Comparison of ENCODE assay signal across 9 mouse cellular contexts in the genomic region with DNA sequence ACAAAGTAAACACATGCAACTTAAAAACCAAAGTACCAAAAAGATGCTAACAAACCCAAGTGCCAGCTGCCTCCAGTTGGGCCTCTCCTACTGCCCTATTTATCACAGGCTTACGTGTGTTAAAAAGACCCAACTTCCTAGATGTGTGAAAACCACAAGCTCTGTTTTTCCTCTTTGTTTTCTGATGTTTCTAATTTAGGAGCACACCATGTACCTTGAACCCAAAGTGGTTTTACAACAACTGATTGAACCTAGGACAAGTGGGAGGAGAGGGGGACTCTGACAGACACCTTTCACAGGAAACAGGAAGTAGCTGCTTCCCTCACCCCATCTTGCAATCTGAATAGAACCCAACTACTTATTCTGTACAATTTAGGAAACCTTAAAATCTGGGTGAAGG. TPM values are rescaled to one million over a fixed set of nuclear protein-coding genes. Genes with fewer than 3 reads are reported as not detected.
DNase-seq lines count a peak whose midpoint lies in the region; ATAC-seq and TF ChIP-seq lines count a peak whose summit lies in the region.
"Had no signal": no experiment of that assay in that cellular context is flagged by ENCODE, and none has a peak within 500 bp of the region (broad histone marks: within the 10 kb centered on the region; RNA-seq: fewer than 3 reads in every experiment).

No protein-coding gene starts in this region.

- H3K9me3 ChIP-seq in MEL (replicated peaks; ENCODE audit: insufficient read depth, low read length), result no peaks in the 10 kb centered on the region
- no peaks in the 10 kb centered on the region for H3K9me3 ChIP-seq in hindbrain, embryonic 13.5 days
- no peaks in the 10 kb centered on the region for H3K9me3 ChIP-seq in stomach, embryonic 14.5 days (ENCODE audit: control insufficient read depth, low read depth, low read length)
- H3K9me3 ChIP-seq: embryonic facial prominence, embryonic 15.5 days; midbrain, embryonic 15.5 days had no signal

- H3K4me2 ChIP-seq in hindbrain, embryonic 13.5 days, result no peak overlapping the region
- no peak overlapping the region for H3K4me2 ChIP-seq in stomach, embryonic 14.5 days (replicated peaks; ENCODE audit: low read depth, low read length)
- H3K4me2 ChIP-seq: embryonic facial prominence, embryonic 15.5 days; midbrain, embryonic 15.5 days had no signal

- no peak for TF ChIP-seq POLR2A in MEL (IDR thresholded peaks at IDR 0.05; ENCODE audit: control insufficient read depth in 1 of 2, insufficient read depth in 1 of 2, low read depth in 1 of 2, low read length in 2 of 2, poor library complexity in 1 of 2)

- peaks cover 10 to 20% of the 10 kb centered on the region in 2 experiments for H3K4me1 ChIP-seq in MEL (ENCODE audit: control insufficient read depth in 1 of 2, insufficient read depth in 2 of 2, low read length in 2 of 2)
- H3K4me1 ChIP-seq in hindbrain, embryonic 13.5 days (replicated peaks), result peaks cover 18% of the 10 kb centered on the region
- 0 out of 2 replicates have a peak, but pooled peaks cover 2% of the 10 kb centered on the region for H3K4me1 ChIP-seq in stomach, embryonic 14.5 days (ENCODE audit: control insufficient read depth, insufficient read depth, low read length)
- H3K4me1 ChIP-seq: embryonic facial prominence, embryonic 15.5 days had no signal

- 84% methylated on average over 1 of the region's 1 CpGs for WGBS in hindbrain, embryonic 13.5 days
- 73% methylated on average over 1 of the region's 1 CpGs for WGBS in stomach, embryonic 14.5 days

- peaks cover 33 to 38% of the 10 kb centered on the region in 2 experiments for H3K36me3 ChIP-seq in MEL (ENCODE audit: control insufficient read depth in 1 of 2, insufficient read depth in 2 of 2, low read length in 2 of 2)
- H3K36me3 ChIP-seq in hindbrain, embryonic 13.5 days, result peaks cover 50% of the 10 kb centered on the region
- H3K36me3 ChIP-seq in stomach, embryonic 14.5 days (ENCODE audit: control insufficient read depth, insufficient read depth, low read length), result peaks cover 58% of the 10 kb centered on the region

- 0 out of 2 replicates have a peak overlapping the region, but pooled peaks have one; percentile 40 for H3K27ac ChIP-seq in layer of hippocampus, adult 2 months
- H3K27ac ChIP-seq in MEL (ENCODE audit: control insufficient read depth, low read depth, low read length), result no peak overlapping the region
- H3K27ac ChIP-seq in hindbrain, embryonic 13.5 days, result 0 out of 2 replicates have a peak overlapping the region, but pooled peaks have one; percentile 63
- H3K27ac ChIP-seq in stomach, embryonic 14.5 days (ENCODE audit: low read length), result peak overlapping the region; percentile 30; the same call in 1 of the 2 replicates
- H3K27ac ChIP-seq: embryonic facial prominence, embryonic 15.5 days; midbrain, embryonic 15.5 days had no signal

- ATAC-seq in hindbrain, embryonic 13.5 days (ENCODE audit: low FRiP score), result no peak
- ATAC-seq in stomach, embryonic 14.5 days (ENCODE audit: insufficient number of reproducible peaks, insufficient read depth, low FRiP score, low read depth), result no peak
- ATAC-seq: midbrain, embryonic 15.5 days had no signal

- no peaks in the 10 kb centered on the region for H3K27me3 ChIP-seq in MEL (ENCODE audit: control insufficient read depth in 1 of 2, insufficient read depth in 2 of 2, low read length in 2 of 2)
- 0 out of 2 replicates have a peak, but pooled peaks cover 5% of the 10 kb centered on the region for H3K27me3 ChIP-seq in hindbrain, embryonic 13.5 days
- no peaks in the 10 kb centered on the region for H3K27me3 ChIP-seq in stomach, embryonic 14.5 days (ENCODE audit: control insufficient read depth, insufficient read depth, low read length)
- H3K27me3 ChIP-seq: embryonic facial prominence, embryonic 15.5 days had no signal

- no peak overlapping the region for H3K4me3 ChIP-seq in layer of hippocampus, adult 2 months
- no peak overlapping the region for H3K4me3 ChIP-seq in MEL (ENCODE audit: control insufficient read depth in 1 of 2, insufficient read depth in 1 of 2, low read depth in 2 of 2, low read length in 2 of 2)
- no peak overlapping the region for H3K4me3 ChIP-seq in hindbrain, embryonic 13.5 days
- no peak overlapping the region for H3K4me3 ChIP-seq in stomach, embryonic 14.5 days (ENCODE audit: low read depth, low read length)
- H3K4me3 ChIP-seq: embryonic facial prominence, embryonic 15.5 days; midbrain, embryonic 15.5 days had no signal

- peaks cover 3% of the 10 kb centered on the region; the same call in 1 of the 2 replicates for H3K79me2 ChIP-seq in MEL (ENCODE audit: control insufficient read depth, insufficient read depth, low read length, poor library complexity)

- no peak for TF ChIP-seq CTCF in layer of hippocampus, adult 2 months (conservative IDR thresholded peaks at IDR 0.05)
- TF ChIP-seq CTCF in MEL (IDR thresholded peaks at IDR 0.05 in 2 of 3, conservative IDR thresholded peaks at IDR 0.05 in 1 of 3; ENCODE audit: control insufficient read depth in 1 of 3, insufficient read depth in 1 of 3, low read depth in 2 of 3, low read length in 3 of 3, poor library complexity in 1 of 3, severe bottlenecking in 1 of 3), result no peak

- no peak overlapping the region for H3K9ac ChIP-seq in MEL (ENCODE audit: control insufficient read depth, low read depth, low read length, poor library complexity, severe bottlenecking)
- H3K9ac ChIP-seq in hindbrain, embryonic 13.5 days, result no peak overlapping the region
- no peak overlapping the region for H3K9ac ChIP-seq in stomach, embryonic 14.5 days (replicated peaks; ENCODE audit: low read depth, low read length)
- H3K9ac ChIP-seq: embryonic facial prominence, embryonic 15.5 days; midbrain, embryonic 15.5 days had no signal

- peak in 1 of 2 experiments; percentile 5 for DNase-seq in layer of hippocampus, adult 2 months (ENCODE audit: low spot score in 2 of 2)
- DNase-seq in layer of hippocampus, postnatal 25 days (ENCODE audit: extremely low spot score in 1 of 2, low spot score in 1 of 2), result no peak
- peak; percentile 44 for DNase-seq in MEL (ENCODE audit: low read depth, low spot score)
- DNase-seq in layer of hippocampus, adult 9-10 months (ENCODE audit: low spot score), result no peak
- DNase-seq in cerebellum, postnatal 25 days, result no peak

- TF ChIP-seq EP300 in MEL (IDR thresholded peaks at IDR 0.05; ENCODE audit: low read depth in 1 of 2, low read length in 2 of 2), result no peak

- no peak for TF ChIP-seq RAD21 in MEL (IDR thresholded peaks at IDR 0.05; ENCODE audit: low read depth, low read length)

TF ChIP-seq in MEL, 35 proteins besides CTCF, POLR2A, EP300 and RAD21:
- TF ChIP-seq RCOR1 (IDR thresholded peaks at IDR 0.05; ENCODE audit: low read depth, low read length) (no peak), TAL1 (IDR thresholded peaks at IDR 0.05; ENCODE audit: low read length) (no peak), POLR2AphosphoS5 (IDR thresholded peaks at IDR 0.05; ENCODE audit: borderline replicate concordance, low read depth, low read length) (no peak), USF1 (IDR thresholded peaks at IDR 0.05; ENCODE audit: low read depth, low read length) (no peak), MEF2A (IDR thresholded peaks at IDR 0.05; ENCODE audit: extremely low read depth, insufficient replicate concordance, low read depth, low read length, poor library complexity, severe bottlenecking) (no peak), ZC3H11A (IDR thresholded peaks at IDR 0.05; ENCODE audit: low read depth, low read length) (no peak), ETS1 (IDR thresholded peaks at IDR 0.05; ENCODE audit: low read depth, low read length) (no peak), TBP (IDR thresholded peaks at IDR 0.05; ENCODE audit: low read depth, low read length) (no peak), TCF12 (IDR thresholded peaks at IDR 0.05; ENCODE audit: low read depth, low read length) (no peak)
TF ChIP-seq in MEL: peak in this region for 0.

RNA-seq across cellular contexts. Expression of a gene that starts 23.3 kb away (rescaled TPM):
- total RNA-seq in layer of hippocampus, adult 2 months (2021), result 10 to 100 TPM; 89.8 to 90.7 TPM
- 100 to 1,000 TPM in 1 of 2 experiments, 10 to 100 TPM in 1; 90.9 to 105 TPM for total RNA-seq in layer of hippocampus, postnatal 25 days (2021)
- 182 and 187 TPM in 2 replicates for total RNA-seq in MEL (2012; rRNA removed)
- 100 to 1,000 TPM in 1 of 2 experiments, not detected in 1; 287 TPM for polyA plus RNA-seq in MEL (2012; ENCODE audit: insufficient read depth in 1 of 2, insufficient read length in 2 of 2, low read depth in 1 of 2, low replicate concordance in 2 of 2, missing spikeins in 1 of 2)
- polyA plus RNA-seq in hindbrain, embryonic 13.5 days (2015; fragmentation: Nextera tagmentation; extraction: Ambion mirVana), result 259 and 260 TPM in 2 replicates
- 266 and 292 TPM in 2 replicates for polyA plus RNA-seq in stomach, embryonic 14.5 days (2014; fragmentation: Nextera tagmentation; extraction: Ambion mirVana)

RNA-seq across cellular contexts. Expression of a gene that starts 36.4 kb away (rescaled TPM):
- total RNA-seq in layer of hippocampus, adult 2 months (2021), result 10 to 100 TPM; 62.4 to 64.4 TPM
- 10 to 100 TPM; 54.0 to 59.3 TPM for total RNA-seq in layer of hippocampus, postnatal 25 days (2021)
- total RNA-seq in MEL (2012; rRNA removed), result 32.2 and 32.9 TPM in 2 replicates
- 10 to 100 TPM; 59.4 to 71.8 TPM for polyA plus RNA-seq in MEL (2012; ENCODE audit: insufficient read depth in 1 of 2, insufficient read length in 2 of 2, low read depth in 1 of 2, low replicate concordance in 2 of 2, missing spikeins in 1 of 2)
- 17.4 and 18.6 TPM in 2 replicates for polyA plus RNA-seq in hindbrain, embryonic 13.5 days (2015; fragmentation: Nextera tagmentation; extraction: Ambion mirVana)
- polyA plus RNA-seq in stomach, embryonic 14.5 days (2014; fragmentation: Nextera tagmentation; extraction: Ambion mirVana), result 16.3 and 20.6 TPM in 2 replicates

RNA-seq across cellular contexts. Expression of a gene that starts 56.1 kb away (rescaled TPM):
- 10 to 100 TPM; 12.5 to 14.9 TPM for total RNA-seq in layer of hippocampus, adult 2 months (2021)
- 10 to 100 TPM; 14.0 to 20.0 TPM for total RNA-seq in layer of hippocampus, postnatal 25 days (2021)
- total RNA-seq in MEL (2012; rRNA removed), result 2.9 and 4.4 TPM in 2 replicates
- 1 to 10 TPM in 1 of 2 experiments, not detected in 1; 9.3 TPM for polyA plus RNA-seq in MEL (2012; ENCODE audit: insufficient read depth in 1 of 2, insufficient read length in 2 of 2, low read depth in 1 of 2, low replicate concordance in 2 of 2, missing spikeins in 1 of 2)
- polyA plus RNA-seq in hindbrain, embryonic 13.5 days (2015; fragmentation: Nextera tagmentation; extraction: Ambion mirVana), result 24.0 and 24.2 TPM in 2 replicates
- polyA plus RNA-seq in stomach, embryonic 14.5 days (2014; fragmentation: Nextera tagmentation; extraction: Ambion mirVana), result 5.2 and 5.3 TPM in 2 replicates
